Mouse (Mus musculus): ENCODE measurements around the gene Creb3l2.

DNA sequence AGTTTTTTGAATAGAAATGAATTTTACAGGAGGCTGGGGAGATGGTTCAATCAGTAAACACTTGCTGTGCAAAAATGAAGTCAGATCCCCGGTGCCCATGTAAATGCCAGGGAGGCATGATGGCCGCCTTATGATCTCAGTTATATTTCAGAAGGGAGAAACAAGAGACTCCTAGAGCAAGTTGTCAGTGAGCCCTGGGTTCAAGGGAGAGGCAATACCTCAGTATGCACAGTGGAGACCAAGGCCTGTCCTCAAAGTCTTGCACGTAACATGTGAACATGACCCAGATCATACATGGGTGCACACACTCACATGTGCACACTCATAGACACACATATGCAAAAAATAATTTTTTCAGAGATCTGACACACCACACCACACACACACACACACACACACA lies 151.3 kb downstream of the Creb3l2 start:
- no peak for TF ChIP-seq GATA1 (IDR thresholded peaks at IDR 0.05; ENCODE audit: borderline replicate concordance, low read length)
- no peak for TF ChIP-seq FLI1 (IDR thresholded peaks at IDR 0.05; ENCODE audit: low read length)
